Comparison of ENCODE assay signal across 17 mouse cellular contexts in the genomic region with DNA sequence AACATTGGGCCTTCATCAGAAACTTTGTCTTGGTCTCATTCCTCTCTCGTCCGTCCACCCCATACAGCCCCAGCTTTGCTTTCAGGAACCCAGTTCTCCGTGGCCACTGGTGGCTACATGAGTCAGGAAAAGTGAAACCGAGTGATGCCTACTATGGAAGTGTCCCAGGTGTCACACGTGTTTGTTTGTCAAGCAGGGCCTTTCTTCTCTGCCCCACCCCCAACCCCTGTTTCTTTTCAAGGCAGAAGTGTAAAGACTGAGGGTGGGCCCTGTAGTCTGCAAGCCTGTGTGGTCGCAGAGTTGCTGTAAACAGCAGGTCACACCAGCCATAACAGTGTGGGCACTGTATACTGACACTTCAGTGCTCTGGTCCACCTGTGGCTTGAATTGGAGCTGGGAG.
"Had no signal": no experiment of that assay in that cellular context is flagged by ENCODE, and none has a peak within 500 bp of the region (broad histone marks: within the 10 kb centered on the region; RNA-seq: fewer than 3 reads in every experiment).

No protein-coding gene starts in this region.

- H3K27me3 ChIP-seq: liver, embryonic 13.5 days; liver, embryonic 15.5 days; lung, embryonic 15.5 days; midbrain, embryonic 13.5 days; midbrain, embryonic 15.5 days; stomach, embryonic 15.5 days had no signal

- H3K9ac ChIP-seq: liver, embryonic 13.5 days; liver, embryonic 15.5 days; liver, postnatal 0 days; lung, embryonic 15.5 days; midbrain, embryonic 13.5 days; midbrain, embryonic 15.5 days; neural tube, embryonic 12.5 days; stomach, embryonic 15.5 days had no signal

- H3K27ac ChIP-seq: liver, embryonic 13.5 days; liver, embryonic 15.5 days; lung, embryonic 15.5 days; macrophage; midbrain, embryonic 13.5 days; midbrain, embryonic 15.5 days; neural tube, embryonic 12.5 days; stomach, embryonic 15.5 days; stomach, postnatal 0 days had no signal

- DNase-seq: liver, embryonic 13.5 days; liver, postnatal 0 days; lung, adult 2 months; lung, postnatal 14 days; lung, postnatal 36 days; right cerebral cortex, postnatal 14 days had no signal

- H3K4me3 ChIP-seq: liver, embryonic 13.5 days; liver, embryonic 15.5 days; lung, embryonic 15.5 days; megakaryocyte, embryonic 14.5 days; midbrain, embryonic 13.5 days; midbrain, embryonic 15.5 days; neural tube, embryonic 12.5 days; stomach, embryonic 15.5 days had no signal

- H3K9me3 ChIP-seq: liver, embryonic 13.5 days; liver, embryonic 15.5 days; lung, embryonic 15.5 days; megakaryocyte, embryonic 14.5 days; midbrain, embryonic 13.5 days; midbrain, embryonic 15.5 days; neural tube, embryonic 12.5 days; stomach, embryonic 15.5 days had no signal

- H3K4me1 ChIP-seq: liver, embryonic 13.5 days; stomach, embryonic 15.5 days had no signal

- H3K36me3 ChIP-seq: liver, embryonic 13.5 days; liver, embryonic 15.5 days; lung, embryonic 15.5 days; midbrain, embryonic 13.5 days; midbrain, embryonic 15.5 days; neural tube, embryonic 12.5 days; stomach, embryonic 15.5 days had no signal

- H3K4me2 ChIP-seq: liver, embryonic 13.5 days; liver, embryonic 15.5 days; lung, embryonic 15.5 days; midbrain, embryonic 11.5 days; midbrain, embryonic 13.5 days; midbrain, embryonic 15.5 days; neural tube, embryonic 12.5 days; stomach, embryonic 15.5 days had no signal

- ATAC-seq: liver, postnatal 0 days; lung, postnatal 0 days; midbrain, embryonic 13.5 days; midbrain, embryonic 15.5 days had no signal
